Mouse (Mus musculus) forebrain, embryonic 16.5 days (tissue): ENCODE measurements around the gene Rcan2. TPM values are rescaled to one million over a fixed set of nuclear protein-coding genes. Genes with fewer than 3 reads are reported as not detected.

ENCODE experiments used
- ATAC-seq: fragments of 200-750 bp; cut with Nextera tagmentation; 2 replicates; pipeline ENCODE4 v1.8.0; 2017; ENCODE audit warnings: mild to moderate bottlenecking, moderate library complexity
- H3K27ac ChIP-seq: fragments of 300-500 bp; sonication (generic); 2 replicates; pipeline ENCODE4 v1.5.1; 2014; ENCODE audit warnings: low read length, control low read depth
- H3K27me3 ChIP-seq: fragments of 300-500 bp; sonication (generic); replicated peaks from 2 replicates; pipeline ENCODE4 v1.6.1; 2014; ENCODE audit warnings: low read length; ENCODE audit not compliant: control insufficient read depth, insufficient read depth
- H3K36me3 ChIP-seq: fragments of 300-500 bp; sonication (generic); 2 replicates; pipeline ENCODE4 v1.6.1; 2014; ENCODE audit not compliant: control insufficient read depth, insufficient read depth
- H3K4me1 ChIP-seq: fragments of 300-500 bp; sonication (generic); replicated peaks from 2 replicates; pipeline ENCODE4 v1.6.1; 2014; ENCODE audit warnings: low read length; ENCODE audit not compliant: control insufficient read depth, insufficient read depth
- H3K4me2 ChIP-seq: fragments of 300-500 bp; sonication (generic); 2 replicates; pipeline ENCODE4 v1.6.1; 2014; ENCODE audit warnings: mild to moderate bottlenecking, low read length, control low read depth
- H3K4me3 ChIP-seq: fragments of 300-500 bp; sonication (generic); replicated peaks from 2 replicates; pipeline ENCODE4 v1.5.1; 2014; ENCODE audit warnings: mild to moderate bottlenecking, low read length, control low read depth
- H3K9ac ChIP-seq: fragments of 300-500 bp; sonication (generic); replicated peaks from 2 replicates; pipeline ENCODE4 v1.6.1; 2014; ENCODE audit warnings: low read depth, low read length, control low read depth
- H3K9me3 ChIP-seq: fragments of 300-500 bp; sonication (generic); 2 replicates; pipeline ENCODE4 v1.6.1; 2016; ENCODE audit warnings: low read length; ENCODE audit not compliant: control insufficient read depth
- WGBS: fragments of 180-500 bp; shearing (Covaris S2); extraction: QIAGEN DNeasy Blood & Tissue Kit; methylation state at CpG from one replicate; pipeline ENCODE4 v1.1.7; 2014; 5-methylcytosine and 5-hydroxymethylcytosine counted together
- polyA plus RNA-seq: library from polyadenylated mRNA; unstranded; fragments of >200 nt; fragmentation: Nextera tagmentation; extraction: Ambion mirVana; gene quantifications from 2 replicates; pipeline ENCODE4 v1.2.1, GENCODE M21; 2015

Gene Rcan2
- polyA plus RNA-seq, 1 experiment from 2014 or later: 47.1 TPM

DNA sequence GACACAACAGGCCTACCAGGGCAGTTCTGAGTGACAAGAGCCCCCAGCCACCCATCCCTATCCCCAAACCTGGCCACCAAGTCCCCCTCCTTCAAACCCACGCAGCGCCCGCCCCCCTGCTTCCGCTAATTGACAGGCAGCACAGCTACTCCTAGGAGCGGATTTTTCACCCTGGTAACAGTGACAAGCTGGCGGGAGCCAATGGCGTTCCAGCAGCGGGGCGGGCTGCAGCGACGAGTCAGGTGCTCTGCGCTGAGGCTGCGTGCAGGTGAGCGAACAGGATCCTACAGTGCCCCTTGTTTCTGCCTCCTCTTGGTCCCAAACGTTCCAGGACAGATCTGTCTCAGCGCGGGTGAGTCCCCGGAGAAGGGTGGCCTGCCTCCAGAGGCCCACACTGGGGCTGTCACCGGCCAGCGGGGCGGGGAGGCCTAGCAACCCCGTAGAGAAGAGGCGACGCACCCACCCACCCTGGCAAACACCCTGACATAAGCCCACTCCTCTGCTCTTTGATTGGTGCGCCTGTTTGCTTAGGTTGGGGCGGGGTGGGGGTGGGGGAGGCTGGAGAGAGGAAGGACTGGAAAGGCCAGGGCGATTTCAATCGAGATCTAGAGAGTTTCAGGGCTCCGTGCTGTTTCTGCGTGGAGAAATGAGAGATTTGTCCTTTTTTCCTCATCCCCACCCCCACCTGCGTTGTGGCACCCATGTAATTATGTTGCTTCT is 277.6 kb downstream of the Rcan2 start, which contains the start of gene Enpp5:
Gene Enpp5 (plus strand): TSS at position 183 of the 720 bp plus-strand sequence.
- Histone ChIP-seq H3K9me3 (no peaks in the 10 kb centered on the region), H3K27ac (peak within 1 kb of the TSS; percentile 87), H3K27me3 (no peaks in the 10 kb centered on the region), H3K4me3 (peak within 1 kb of the TSS; percentile 83), H3K4me1 (peaks cover 10% of the 10 kb centered on the region), H3K9ac (peak within 1 kb of the TSS; percentile 79), H3K36me3 (peaks cover 29% of the 10 kb centered on the region), H3K4me2 (peak within 1 kb of the TSS; percentile 62)
- peak; percentile 99 for ATAC-seq
- WGBS: under 1% methylated on average over 31 of the region's 31 CpGs

GRCm38 (mm10) chr17:44083156-44083555 is 282.0 kb downstream of the Rcan2 start:
- Histone ChIP-seq H3K9ac (no peak overlapping the region), H3K27me3 (no peaks in the 10 kb centered on the region), H3K27ac (no peak overlapping the region), H3K36me3 (peaks cover 51% of the 10 kb centered on the region), H3K4me1 (peaks cover 10% of the 10 kb centered on the region), H3K4me3 (no peak overlapping the region), H3K4me2 (no peak overlapping the region), H3K9me3 (no peaks in the 10 kb centered on the region)
- no peak for ATAC-seq
- 91% methylated on average over 4 of the region's 4 CpGs for WGBS

GRCm38 (mm10) chr17:44088226-44088625 is 287.1 kb downstream of the Rcan2 start:
- Histone ChIP-seq H3K27me3 (no peaks in the 10 kb centered on the region), H3K4me1 (no peaks in the 10 kb centered on the region), H3K36me3 (peaks cover 31% of the 10 kb centered on the region), H3K9me3 (no peaks in the 10 kb centered on the region), H3K27ac (no peak overlapping the region), H3K4me2 (no peak overlapping the region), H3K4me3 (no peak overlapping the region), H3K9ac (no peak overlapping the region)
- no peak for ATAC-seq
- 96% methylated on average over 3 of the region's 3 CpGs for WGBS

Other genes starting within 250 kb of the Rcan2 start
- 8.9 and 11.6 TPM in 2 replicates for gene Pla2g7, start 233.3 kb upstream of the Rcan2 start, polyA plus RNA-seq
- gene Tdrd6, start 171.1 kb upstream of the Rcan2 start, polyA plus RNA-seq: 0.27 and 0.66 TPM in 2 replicates
- 92.7 and 135 TPM in 2 replicates for gene Slc25a27, start 134.1 kb upstream of the Rcan2 start, polyA plus RNA-seq
- 19.1 and 27.1 TPM in 2 replicates for gene Cyp39a1, start 133.9 kb upstream of the Rcan2 start, polyA plus RNA-seq